In genomic region chr5:90233305-90233704, GRCm38 (mm10) we compare ENCODE assay signal across 10 mouse cellular contexts.
"Had no signal": no experiment of that assay in that cellular context is flagged by ENCODE, and none has a peak within 500 bp of the region (broad histone marks: within the 10 kb centered on the region; RNA-seq: fewer than 3 reads in every experiment).

No protein-coding gene starts in this region.

- DNase-seq: lung, adult 2 months; lung, postnatal 14 days; lung, postnatal 36 days; right cerebral cortex, postnatal 14 days; thymus, adult 18-20 months; thymus, postnatal 14 days; thymus, postnatal 36 days had no signal

- ATAC-seq: lung, postnatal 0 days; midbrain, embryonic 13.5 days; midbrain, embryonic 15.5 days had no signal
